8 mouse cellular contexts compared by ENCODE assay signal in the genomic region with DNA sequence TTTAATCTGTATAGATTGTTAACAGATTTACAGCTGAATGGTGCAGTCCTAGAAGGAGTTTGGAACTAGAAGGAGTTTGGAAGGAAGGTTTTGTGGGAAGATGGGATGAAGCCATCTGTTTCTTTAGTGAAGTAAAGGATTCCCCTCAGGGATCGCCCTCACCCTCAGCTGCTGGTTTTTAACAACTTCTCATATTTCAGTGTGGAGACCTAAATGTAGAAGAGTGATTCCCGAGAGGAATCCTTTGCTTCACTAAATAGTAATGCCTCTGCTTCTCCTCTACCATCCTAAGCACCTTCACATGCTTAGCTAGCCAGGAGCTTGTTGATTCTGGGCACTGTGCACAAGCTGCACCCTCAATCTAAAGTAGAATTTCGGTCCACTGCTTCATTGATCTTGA. TPM values are rescaled to one million over a fixed set of nuclear protein-coding genes. Genes with fewer than 3 reads are reported as not detected.
A peak's percentile ranks its signal among the peaks of the same experiment; 100 is the strongest.
DNase-seq lines count a peak whose midpoint lies in the region; ATAC-seq lines count a peak whose summit lies in the region.

No protein-coding gene starts in this region.

- H3K9me3 ChIP-seq in lung, embryonic 15.5 days = no peaks in the 10 kb centered on the region
- no peaks in the 10 kb centered on the region for H3K9me3 ChIP-seq in embryonic facial prominence, embryonic 12.5 days
- no peaks in the 10 kb centered on the region for H3K9me3 ChIP-seq in intestine, embryonic 16.5 days (ENCODE audit: control insufficient read depth, low read length)
- H3K9me3 ChIP-seq in neural tube, embryonic 14.5 days (ENCODE audit: control insufficient read depth, low read length) = no peaks in the 10 kb centered on the region

- peak overlapping the region; percentile 80 for H3K9ac ChIP-seq in lung, embryonic 15.5 days
- peak overlapping the region; percentile 71 for H3K9ac ChIP-seq in embryonic facial prominence, embryonic 12.5 days
- H3K9ac ChIP-seq in intestine, embryonic 16.5 days (ENCODE audit: low read depth, low read length) = peak overlapping the region; percentile 72
- H3K9ac ChIP-seq in neural tube, embryonic 14.5 days (replicated peaks; ENCODE audit: low read depth, low read length) = peak overlapping the region; percentile 57; the same call in 1 of the 2 replicates

- H3K27ac ChIP-seq in lung, embryonic 15.5 days = peak overlapping the region; percentile 90
- H3K27ac ChIP-seq in embryonic facial prominence, embryonic 12.5 days = peak overlapping the region; percentile 92
- peak overlapping the region; percentile 66 for H3K27ac ChIP-seq in intestine, embryonic 16.5 days (ENCODE audit: low read length)
- no peak overlapping the region; the same call in 1 of the 2 replicates for H3K27ac ChIP-seq in neural tube, embryonic 14.5 days (ENCODE audit: low read depth, low read length)

- H3K4me1 ChIP-seq in lung, embryonic 15.5 days = peaks cover 10% of the 10 kb centered on the region; the same call in 1 of the 2 replicates
- peaks cover 18% of the 10 kb centered on the region for H3K4me1 ChIP-seq in embryonic facial prominence, embryonic 12.5 days
- peaks cover 3% of the 10 kb centered on the region; the same call in 1 of the 2 replicates for H3K4me1 ChIP-seq in intestine, embryonic 16.5 days (ENCODE audit: control insufficient read depth, insufficient read depth, low read length)
- peaks cover 4% of the 10 kb centered on the region; the same call in 1 of the 2 replicates for H3K4me1 ChIP-seq in neural tube, embryonic 14.5 days (ENCODE audit: control insufficient read depth, insufficient read depth, low read length)

- DNase-seq in lung, adult 18-20 months = no peak
- DNase-seq in adrenal gland, postnatal 4 days (ENCODE audit: low spot score in 2 of 2) = no peak
- DNase-seq in left cerebral cortex, adult 11 months (ENCODE audit: low spot score) = no peak
- DNase-seq in urinary bladder, postnatal 14 days (ENCODE audit: low spot score) = no peak

- no peaks in the 10 kb centered on the region for H3K36me3 ChIP-seq in lung, embryonic 15.5 days
- H3K36me3 ChIP-seq in embryonic facial prominence, embryonic 12.5 days = no peaks in the 10 kb centered on the region
- H3K36me3 ChIP-seq in intestine, embryonic 16.5 days (ENCODE audit: control insufficient read depth, insufficient read depth, low read length) = no peaks in the 10 kb centered on the region
- no peaks in the 10 kb centered on the region for H3K36me3 ChIP-seq in neural tube, embryonic 14.5 days (ENCODE audit: control insufficient read depth, insufficient read depth, low read length)

- no peaks in the 10 kb centered on the region for H3K27me3 ChIP-seq in lung, embryonic 15.5 days
- H3K27me3 ChIP-seq in embryonic facial prominence, embryonic 12.5 days = no peaks in the 10 kb centered on the region
- H3K27me3 ChIP-seq in intestine, embryonic 16.5 days (replicated peaks; ENCODE audit: control insufficient read depth, insufficient read depth, low read length) = no peaks in the 10 kb centered on the region
- no peaks in the 10 kb centered on the region for H3K27me3 ChIP-seq in neural tube, embryonic 14.5 days (ENCODE audit: control insufficient read depth, insufficient read depth, low read length)

- H3K4me2 ChIP-seq in lung, embryonic 15.5 days = peak overlapping the region; percentile 96
- peak overlapping the region; percentile 94 for H3K4me2 ChIP-seq in embryonic facial prominence, embryonic 12.5 days (replicated peaks)
- peak overlapping the region; percentile 86 for H3K4me2 ChIP-seq in intestine, embryonic 16.5 days (ENCODE audit: low read depth, low read length)
- H3K4me2 ChIP-seq in neural tube, embryonic 14.5 days (ENCODE audit: low read depth, low read length) = peak overlapping the region; percentile 89

- no peak for ATAC-seq in lung, embryonic 15.5 days (ENCODE audit: borderline replicate concordance, extremely low read depth, low FRiP score, low TSS enrichment)
- ATAC-seq in embryonic facial prominence, embryonic 12.5 days (ENCODE audit: insufficient number of reproducible peaks, insufficient read depth, low FRiP score, low TSS enrichment) = no peak
- ATAC-seq in intestine, embryonic 16.5 days = no peak; the same call in 1 of the 2 replicates
- peak; percentile 20 for ATAC-seq in neural tube, embryonic 14.5 days (ENCODE audit: low read depth)

- WGBS in lung, embryonic 15.5 days = 2% methylated on average over 3 of the region's 3 CpGs
- 2% methylated on average over 3 of the region's 3 CpGs for WGBS in embryonic facial prominence, embryonic 12.5 days
- 0% methylated on average over 3 of the region's 3 CpGs for WGBS in intestine, embryonic 16.5 days
- WGBS in neural tube, embryonic 14.5 days = 13% methylated on average over 3 of the region's 3 CpGs

- peak overlapping the region; percentile 87 for H3K4me3 ChIP-seq in lung, embryonic 15.5 days
- peak overlapping the region; percentile 68 for H3K4me3 ChIP-seq in embryonic facial prominence, embryonic 12.5 days
- peak overlapping the region; percentile 63 for H3K4me3 ChIP-seq in intestine, embryonic 16.5 days (ENCODE audit: low read length)
- H3K4me3 ChIP-seq in neural tube, embryonic 14.5 days (ENCODE audit: low read depth, low read length) = peak overlapping the region; percentile 43

RNA-seq across cellular contexts. Expression of a gene that starts 0.3 kb away (rescaled TPM):
- 14.5 and 15.1 TPM in 2 replicates for polyA plus RNA-seq in lung, embryonic 15.5 days (2015; fragmentation: Nextera tagmentation; extraction: Ambion mirVana)
- 12.7 and 14.0 TPM in 2 replicates for polyA plus RNA-seq in embryonic facial prominence, embryonic 12.5 days (2016; fragmentation: Nextera tagmentation; extraction: Ambion mirVana)
- 6.4 and 7.1 TPM in 2 replicates for polyA plus RNA-seq in intestine, embryonic 16.5 days (2015; fragmentation: Nextera tagmentation; extraction: Ambion mirVana)
- 1.5 and 1.9 TPM in 2 replicates for polyA plus RNA-seq in neural tube, embryonic 14.5 days (2014; fragmentation: Nextera tagmentation; extraction: Ambion mirVana)
- 1 to 10 TPM; 4.7 to 5.0 TPM for total RNA-seq in adrenal gland, postnatal 4 days (2021)

RNA-seq across cellular contexts. Expression of a gene that starts 4.6 kb away (rescaled TPM):
- 0.16 and 0.30 TPM in 2 replicates for polyA plus RNA-seq in lung, embryonic 15.5 days (2015; fragmentation: Nextera tagmentation; extraction: Ambion mirVana)
- polyA plus RNA-seq in embryonic facial prominence, embryonic 12.5 days (2016; fragmentation: Nextera tagmentation; extraction: Ambion mirVana) = 3.0 and 3.5 TPM in 2 replicates
- polyA plus RNA-seq in intestine, embryonic 16.5 days (2015; fragmentation: Nextera tagmentation; extraction: Ambion mirVana) = 0.16 and 0.27 TPM in 2 replicates
- 23.4 TPM in 2 replicates for polyA plus RNA-seq in neural tube, embryonic 14.5 days (2014; fragmentation: Nextera tagmentation; extraction: Ambion mirVana)
- under 1 TPM; 0.17 to 0.45 TPM for total RNA-seq in adrenal gland, postnatal 4 days (2021)
